Mouse (Mus musculus) limb, embryonic 14.5 days (tissue): ENCODE measurements at regions not wholly inside any gene's neighbourhood (a gene's known extent, or its start where the extent isn't known, plus 50 kb on each side); places are given as distances from the start of the nearest gene placed in this dataset.

Source experiments
- ATAC-seq: fragments of 200-750 bp; cut with Nextera tagmentation; 2 replicates; pipeline ENCODE4 v1.8.0; 2017; ENCODE audit warnings: low read depth, moderate number of reproducible peaks, moderate TSS enrichment; ENCODE audit not compliant: low FRiP score
- DNase-seq: peaks from one replicate; pipeline ENCODE4 v3.0.0-alpha.2; 2015; ENCODE audit warnings: low spot score
- H3K27ac ChIP-seq: fragments of 300-500 bp; sonication (generic); replicated peaks from 2 replicates; pipeline ENCODE4 v1.5.1; 2014; ENCODE audit warnings: low read depth, mild to moderate bottlenecking, low read length, moderate library complexity, mixed read lengths
- H3K27me3 ChIP-seq: fragments of 300-500 bp; sonication (generic); 2 replicates; pipeline ENCODE4 v1.6.1; 2014; ENCODE audit warnings: low read length, mixed read lengths; ENCODE audit not compliant: control insufficient read depth, insufficient read depth
- H3K36me3 ChIP-seq: fragments of 300-500 bp; sonication (generic); 2 replicates; pipeline ENCODE4 v1.6.1; 2014; ENCODE audit warnings: mild to moderate bottlenecking, low read length, moderate library complexity, mixed read lengths; ENCODE audit not compliant: control insufficient read depth, insufficient read depth
- H3K4me1 ChIP-seq: fragments of 300-500 bp; sonication (generic); 2 replicates; pipeline ENCODE4 v1.6.1; 2014; ENCODE audit warnings: antibody characterized with exemption, low read length, mixed read lengths; ENCODE audit not compliant: control insufficient read depth, insufficient read depth
- H3K4me2 ChIP-seq: fragments of 300-500 bp; sonication (generic); replicated peaks from 2 replicates; pipeline ENCODE4 v1.6.1; 2014; ENCODE audit warnings: low read depth, mild to moderate bottlenecking, low read length, moderate library complexity; ENCODE audit not compliant: severe bottlenecking
- H3K4me3 ChIP-seq: fragments of 300-500 bp; sonication (generic); replicated peaks from 2 replicates; pipeline ENCODE4 v1.5.1; 2014; ENCODE audit warnings: low read length
- H3K9ac ChIP-seq: fragments of 300-500 bp; sonication (generic); 2 replicates; pipeline ENCODE4 v1.6.1; 2014; ENCODE audit warnings: mild to moderate bottlenecking, low read depth, low read length, moderate library complexity; ENCODE audit not compliant: severe bottlenecking
- H3K9me3 ChIP-seq: fragments of 300-500 bp; sonication (generic); 2 replicates; pipeline ENCODE4 v1.6.1; 2016; ENCODE audit warnings: low read length; ENCODE audit not compliant: control insufficient read depth
- POLR2A ChIP-seq: fragments of 200-500 bp; IDR thresholded peaks from 2 replicates; pipeline ENCODE4 v1.8.0; 2012; ENCODE audit warnings: inconsistent platforms, mild to moderate bottlenecking, moderate library complexity, borderline replicate concordance; ENCODE audit not compliant: insufficient read depth, insufficient read length; ENCODE audit errors: extremely low read depth
- WGBS: fragments of 180-500 bp; shearing (Covaris S2); extraction: QIAGEN DNeasy Blood & Tissue Kit; methylation state at CpG from one replicate; pipeline ENCODE4 v1.1.7; 2014; 5-methylcytosine and 5-hydroxymethylcytosine counted together

- no peak for TF ChIP-seq POLR2A
- H3K27me3 ChIP-seq = peaks cover 4% of the 10 kb centered on the region; the same call in 1 of the 2 replicates
Observed at GRCm38 (mm10) chr8:92102521-92102920, 254.9 kb upstream of the Irx5 start.

GRCm38 (mm10) chr8:92095276-92095675, 262.1 kb upstream of the Irx5 start:
- Histone ChIP-seq H3K4me3 (no peak overlapping the region), H3K9ac (no peak overlapping the region), H3K9me3 (no peaks in the 10 kb centered on the region), H3K27ac (no peak overlapping the region), H3K4me2 (no peak overlapping the region), H3K27me3 (peaks cover 9% of the 10 kb centered on the region; the same call in 1 of the 2 replicates), H3K4me1 (no peaks in the 10 kb centered on the region), H3K36me3 (no peaks in the 10 kb centered on the region)
- TF ChIP-seq POLR2A = no peak
- ATAC-seq (no peak), DNase-seq (no peak)
- 83% methylated on average over 12 of the region's 12 CpGs for WGBS

More at GRCm38 (mm10) chr8:92102521-92102920, 254.9 kb upstream of the Irx5 start:
- Histone ChIP-seq H3K9me3 (no peaks in the 10 kb centered on the region), H3K9ac (no peak overlapping the region), H3K4me2 (no peak overlapping the region), H3K4me1 (no peaks in the 10 kb centered on the region), H3K27ac (no peak overlapping the region), H3K4me3 (no peak overlapping the region), H3K36me3 (no peaks in the 10 kb centered on the region)
- WGBS = 88% methylated on average over 4 of the region's 4 CpGs
- ATAC-seq (no peak), DNase-seq (no peak)

- Histone ChIP-seq H3K9me3 (no peaks in the 10 kb centered on the region), H3K27ac (no peak overlapping the region), H3K9ac (no peak overlapping the region), H3K4me1 (no peaks in the 10 kb centered on the region), H3K4me3 (no peak overlapping the region), H3K4me2 (no peak overlapping the region), H3K36me3 (no peaks in the 10 kb centered on the region), H3K27me3 (no peaks in the 10 kb centered on the region; the same call in 1 of the 2 replicates)
- ATAC-seq (no peak), DNase-seq (no peak)
- WGBS = 40% methylated on average over 2 of the region's 2 CpGs
- no peak for TF ChIP-seq POLR2A
Observed at GRCm38 (mm10) chr8:92084124-92084523, 273.3 kb upstream of the Irx5 start.

GRCm38 (mm10) chr8:92081900-92082299, 275.5 kb upstream of the Irx5 start:
- DNase-seq (no peak), ATAC-seq (no peak)
- Histone ChIP-seq H3K9ac (no peak overlapping the region), H3K27me3 (no peaks in the 10 kb centered on the region; the same call in 1 of the 2 replicates), H3K4me3 (no peak overlapping the region), H3K27ac (no peak overlapping the region), H3K4me1 (no peaks in the 10 kb centered on the region), H3K9me3 (no peaks in the 10 kb centered on the region), H3K36me3 (no peaks in the 10 kb centered on the region), H3K4me2 (no peak overlapping the region)
- no peak for TF ChIP-seq POLR2A
- 89% methylated on average over 6 of the region's 6 CpGs for WGBS

- Histone ChIP-seq H3K4me2 (no peak overlapping the region), H3K9ac (no peak overlapping the region), H3K9me3 (no peaks in the 10 kb centered on the region), H3K4me3 (no peak overlapping the region), H3K27ac (no peak overlapping the region), H3K27me3 (peaks cover 3% of the 10 kb centered on the region; the same call in 1 of the 2 replicates), H3K36me3 (no peaks in the 10 kb centered on the region), H3K4me1 (no peaks in the 10 kb centered on the region)
- no peak for TF ChIP-seq POLR2A
- DNase-seq (no peak), ATAC-seq (no peak)
- 72% methylated on average over 8 of the region's 8 CpGs for WGBS
Observed at GRCm38 (mm10) chr8:92080852-92081251, 276.6 kb upstream of the Irx5 start.

- no peaks in the 10 kb centered on the region for H3K36me3 ChIP-seq
- no peak overlapping the region for H3K9ac ChIP-seq
- ATAC-seq (no peak), DNase-seq (no peak)
- no peak for TF ChIP-seq POLR2A
- no peak overlapping the region for H3K4me2 ChIP-seq
- H3K27me3 ChIP-seq = peaks cover 9% of the 10 kb centered on the region
- no peaks in the 10 kb centered on the region for H3K9me3 ChIP-seq
- WGBS = 43% methylated on average over 7 of the region's 7 CpGs
- no peaks in the 10 kb centered on the region for H3K4me1 ChIP-seq
- H3K27ac ChIP-seq = no peak overlapping the region
- H3K4me3 ChIP-seq = no peak overlapping the region
Observed at GRCm38 (mm10) chr8:92077611-92078010, 275.7 kb upstream of the Irx3 start.
